Mouse (Mus musculus) CH12.LX (cell line): ENCODE measurements at regions not wholly inside any gene's neighbourhood (a gene's known extent, or its start where the extent isn't known, plus 50 kb on each side); places are given as distances from the start of the nearest gene placed in this dataset.

ENCODE experiments used
- CHD1 ChIP-seq: IDR thresholded peaks from 2 replicates; pipeline ENCODE4 v1.6.1; 2012; ENCODE audit warnings: low read depth, low read length, improper control_type of control experiment, inconsistent platforms
- CTCF ChIP-seq, 2 experiments: IDR thresholded peaks in 1 of 2; conservative IDR thresholded peaks in 1 of 2; 2 replicates each; pipeline ENCODE4 v1.5.1; 2011 to 2012; ENCODE audit warnings: low read depth in 2 of 2, low read length in 2 of 2, improper control_type of control experiment in 1 of 2, inconsistent platforms in 1 of 2, mild to moderate bottlenecking in 1 of 2, moderate library complexity in 1 of 2
- GABPA ChIP-seq: IDR thresholded peaks from 2 replicates; pipeline ENCODE4 v1.6.1; 2012; ENCODE audit warnings: low read depth, low read length, improper control_type of control experiment, inconsistent platforms; ENCODE audit not compliant: insufficient replicate concordance
- JUND ChIP-seq: conservative IDR thresholded peaks from 2 replicates; pipeline ENCODE4 v1.6.1; 2011; ENCODE audit warnings: low read depth, low read length, improper control_type of control experiment
- MAFK ChIP-seq: IDR thresholded peaks from 2 replicates; pipeline ENCODE4 v1.6.1; 2011; ENCODE audit warnings: low read length, improper control_type of control experiment; ENCODE audit not compliant: insufficient replicate concordance
- MAX ChIP-seq: IDR thresholded peaks from 2 replicates; pipeline ENCODE4 v1.6.1; 2011; ENCODE audit warnings: low read length, improper control_type of control experiment
- MAZ ChIP-seq: IDR thresholded peaks from 2 replicates; pipeline ENCODE4 v1.6.1; 2012; ENCODE audit warnings: low read depth, mild to moderate bottlenecking, inconsistent platforms, low read length, improper control_type of control experiment, moderate library complexity
- NELFE ChIP-seq: IDR thresholded peaks from 2 replicates; pipeline ENCODE4 v1.6.1; 2011; ENCODE audit warnings: low read depth, low read length, improper control_type of control experiment
- POLR2A ChIP-seq: IDR thresholded peaks from 2 replicates; pipeline ENCODE4 v1.6.1; 2011; ENCODE audit warnings: low read depth, mild to moderate bottlenecking, improper control_type of control experiment, low read length
- RAD21 ChIP-seq: IDR thresholded peaks from 2 replicates; pipeline ENCODE4 v1.6.1; 2011; ENCODE audit warnings: low read depth, mild to moderate bottlenecking, low read length, improper control_type of control experiment, moderate library complexity
- ZC3H11A ChIP-seq: IDR thresholded peaks from 2 replicates; pipeline ENCODE4 v1.6.1; 2012; ENCODE audit warnings: low read depth, mild to moderate bottlenecking, inconsistent platforms, low read length, improper control_type of control experiment

- TF ChIP-seq POLR2A (no peak), GABPA (no peak), ZC3H11A (no peak), CTCF (conservative IDR thresholded peaks at IDR 0.05 in 1 of 2, IDR thresholded peaks at IDR 0.05 in 1 of 2; ENCODE audit: low read depth in 2 of 2, low read length in 2 of 2) (no peak), CHD1 (no peak), MAZ (no peak), NELFE (no peak), JUND (no peak), MAX (no peak), RAD21 (no peak), MAFK (no peak)
Measured at GRCm38 (mm10) chr13:111943392-111944088, 134.7 kb upstream of the Map3k1 start.
